Comparison of ENCODE assay signal across 8 mouse cellular contexts in genomic region chr5:111227850-111228249, GRCm38 (mm10).
A peak's percentile ranks its signal among the peaks of the same experiment; 100 is the strongest.
DNase-seq lines count a peak whose midpoint lies in the region; ATAC-seq and TF ChIP-seq lines count a peak whose summit lies in the region.

No protein-coding gene starts in this region.

- H3K4me2 ChIP-seq in limb, embryonic 15.5 days: no peak overlapping the region
- 0 out of 2 replicates have a peak overlapping the region, but pooled peaks have one; percentile 2 for H3K4me2 ChIP-seq in stomach, embryonic 14.5 days (replicated peaks; ENCODE audit: low read depth, low read length)

- WGBS in liver, adult 2 months: 75% methylated on average over 5 of the region's 5 CpGs
- 13% methylated on average over 5 of the region's 5 CpGs for WGBS in limb, embryonic 15.5 days
- 31% methylated on average over 5 of the region's 5 CpGs for WGBS in stomach, embryonic 14.5 days

- H3K9ac ChIP-seq in liver, adult 2 months (ENCODE audit: low read depth, low read length): no peak overlapping the region
- no peak overlapping the region; the same call in 1 of the 2 replicates for H3K9ac ChIP-seq in limb, embryonic 15.5 days
- H3K9ac ChIP-seq in stomach, embryonic 14.5 days (replicated peaks; ENCODE audit: low read depth, low read length): no peak overlapping the region

- no peak for DNase-seq in liver, adult 2 months (ENCODE audit: extremely low read depth, low read depth, low spot score)
- DNase-seq in liver: no peak
- DNase-seq in heart, postnatal 36 days: peak; percentile 46 to 49
- DNase-seq in layer of hippocampus, adult 18-20 months (ENCODE audit: low spot score in 2 of 2): no peak
- DNase-seq in adrenal gland, postnatal 4 days (ENCODE audit: low spot score in 2 of 2): no peak
- no peak for DNase-seq in Muller cell, postnatal 12 days (ENCODE audit: inconsistent ontology term)

- ATAC-seq in limb, embryonic 15.5 days (ENCODE audit: insufficient number of reproducible peaks, low FRiP score, low TSS enrichment, low read depth): no peak
- ATAC-seq in stomach, embryonic 14.5 days (ENCODE audit: insufficient number of reproducible peaks, insufficient read depth, low FRiP score, low read depth): no peak

- intact Hi-C loops in heart, postnatal 36 days (cut with DNase I): no loop called here

- no peak for TF ChIP-seq POLR2A in liver, adult 2 months (IDR thresholded peaks at IDR 0.05; ENCODE audit: extremely low read depth, insufficient read depth, low read length)

- H3K9me3 ChIP-seq in limb, embryonic 15.5 days: no peaks in the 10 kb centered on the region
- H3K9me3 ChIP-seq in stomach, embryonic 14.5 days (ENCODE audit: control insufficient read depth, low read depth, low read length): no peaks in the 10 kb centered on the region

- H3K79me2 ChIP-seq in liver, adult 2 months (ENCODE audit: control insufficient read depth, insufficient read depth, low read length): no peaks in the 10 kb centered on the region

- no peaks in the 10 kb centered on the region for H3K27me3 ChIP-seq in liver, adult 2 months (ENCODE audit: control insufficient read depth, insufficient read depth, low read length)
- H3K27me3 ChIP-seq in limb, embryonic 15.5 days: no peaks in the 10 kb centered on the region
- no peaks in the 10 kb centered on the region for H3K27me3 ChIP-seq in stomach, embryonic 14.5 days (ENCODE audit: control insufficient read depth, insufficient read depth, low read length)

- H3K4me3 ChIP-seq in liver, adult 2 months (ENCODE audit: insufficient read depth, low read depth, low read length): no peak overlapping the region
- no peak overlapping the region for H3K4me3 ChIP-seq in limb, embryonic 15.5 days
- H3K4me3 ChIP-seq in stomach, embryonic 14.5 days (ENCODE audit: low read depth, low read length): no peak overlapping the region

- no peaks in the 10 kb centered on the region for H3K36me3 ChIP-seq in liver, adult 2 months (ENCODE audit: control insufficient read depth, insufficient read depth, low read length)
- peaks cover 60% of the 10 kb centered on the region for H3K36me3 ChIP-seq in limb, embryonic 15.5 days
- peaks cover 21% of the 10 kb centered on the region for H3K36me3 ChIP-seq in stomach, embryonic 14.5 days (ENCODE audit: control insufficient read depth, insufficient read depth, low read length)

- no peak for TF ChIP-seq CTCF in liver, adult 2 months (IDR thresholded peaks at IDR 0.05; ENCODE audit: low read depth, low read length)

- H3K4me1 ChIP-seq in liver, adult 2 months (ENCODE audit: control insufficient read depth, insufficient read depth, low read length): peaks cover 5% of the 10 kb centered on the region; the same call in 1 of the 2 replicates
- H3K4me1 ChIP-seq in limb, embryonic 15.5 days: peaks cover 52% of the 10 kb centered on the region
- H3K4me1 ChIP-seq in stomach, embryonic 14.5 days (ENCODE audit: control insufficient read depth, insufficient read depth, low read length): peaks cover 44% of the 10 kb centered on the region

- H3K27ac ChIP-seq in liver, adult 2 months (replicated peaks; ENCODE audit: insufficient read depth, low read depth, low read length): peak overlapping the region; percentile 28
- H3K27ac ChIP-seq in limb, embryonic 15.5 days: peak overlapping the region; percentile 39
- H3K27ac ChIP-seq in stomach, embryonic 14.5 days (ENCODE audit: low read length): peak overlapping the region; percentile 66; the same call in 1 of the 2 replicates

Comparison
In these comparisons a context has a peak if more than half of its experiments do, and no peak if none do; other contexts are left out.
1. DNase-seq: peak in heart, postnatal 36 days (2 of 2); none in liver, adult 2 months (single experiment), liver (single experiment), layer of hippocampus, adult 18-20 months (0 of 2), adrenal gland, postnatal 4 days (0 of 2) and Muller cell, postnatal 12 days (single experiment).
2. Peak in every context shown above with its lines, with median percentiles within 50 percentile points of each other: H3K27ac ChIP-seq.